Mouse (Mus musculus): ENCODE data around the gene Cela2a.

Gene Cela2a

DNA sequence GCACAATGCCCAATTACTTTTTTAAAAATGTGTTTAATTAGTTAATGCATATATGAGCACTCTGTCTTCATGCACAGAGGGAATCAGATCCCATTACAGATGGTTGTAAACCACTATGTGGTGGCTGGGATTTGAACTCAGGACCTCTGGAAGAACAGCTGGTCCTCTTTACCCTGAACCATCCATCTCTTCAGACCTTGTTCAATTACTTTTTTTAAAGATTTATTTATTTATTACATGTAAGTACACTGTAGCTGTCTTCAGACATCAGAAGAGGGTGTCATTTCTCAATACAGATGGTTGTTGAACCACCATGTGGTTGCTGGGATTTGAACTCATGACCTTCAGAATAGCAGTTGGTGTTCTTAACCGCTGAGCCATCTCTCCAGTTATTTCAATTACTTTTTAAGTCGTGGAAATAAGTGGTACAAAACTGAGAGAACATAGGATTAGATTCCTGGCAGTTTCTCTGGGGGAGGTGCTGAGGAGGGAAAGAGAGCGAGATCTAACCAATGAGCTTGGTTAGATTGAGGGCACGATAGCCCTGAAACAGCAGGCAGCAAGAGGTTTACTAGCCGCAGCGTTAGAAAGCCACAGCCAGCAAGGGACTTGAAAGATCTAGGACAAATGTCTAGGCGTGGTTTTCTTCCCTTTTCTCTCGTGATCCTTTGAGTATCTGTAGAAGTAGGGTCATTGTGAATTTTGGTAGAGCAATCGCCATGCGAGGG, 33.2 kb downstream of the Cela2a start:
- POLR2A ChIA-PET = interaction anchor here (0.6 to 2.5 kb wide), 86 partner anchors 9 to 1369 kb away, joined by 3 to 16 read pairs (median 4); partner anchors contain the start of genes Cela2a (in 2 of the 4), Tmem82 (in 2 of the 4), Ctrc (in 1 of the 4) and Ddi2 (in 1 of the 4)
- CTCF ChIA-PET = interaction anchor here in 3 of 4 experiments (0.6 to 1.6 kb wide), 11 partner anchors 20 to 999 kb away, joined by 3 to 7 read pairs (median 3); no protein-coding TSS in a partner anchor

DNA sequence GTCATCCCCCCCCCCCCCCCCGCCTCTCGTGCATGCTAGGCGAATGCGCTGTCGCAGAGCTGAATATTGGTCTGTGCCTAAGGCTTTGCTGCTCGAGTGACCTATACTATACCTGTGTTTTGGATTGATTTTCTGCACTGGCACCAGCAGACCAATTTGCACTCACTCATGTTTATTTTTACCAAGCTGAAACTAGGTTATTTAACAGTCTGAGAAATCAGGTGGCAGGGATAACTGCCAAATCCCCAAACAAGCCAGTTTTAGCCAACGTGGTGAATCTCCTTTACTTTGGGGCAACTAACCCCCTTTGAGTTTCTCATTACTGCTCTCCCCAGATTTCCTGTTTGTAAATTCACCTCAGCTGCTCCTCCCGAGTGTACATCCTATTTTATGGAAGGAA, 34.0 kb downstream of the Cela2a start:
- POLR2A ChIA-PET = interaction anchor here in 3 of 4 experiments (0.6 to 1.9 kb wide), 11 partner anchors 27 to 771 kb away, joined by 3 to 7 read pairs (median 4); partner anchors contain the start of gene Ddi2 (in 1 of the 3)
- CTCF ChIA-PET = no interaction called here

DNA sequence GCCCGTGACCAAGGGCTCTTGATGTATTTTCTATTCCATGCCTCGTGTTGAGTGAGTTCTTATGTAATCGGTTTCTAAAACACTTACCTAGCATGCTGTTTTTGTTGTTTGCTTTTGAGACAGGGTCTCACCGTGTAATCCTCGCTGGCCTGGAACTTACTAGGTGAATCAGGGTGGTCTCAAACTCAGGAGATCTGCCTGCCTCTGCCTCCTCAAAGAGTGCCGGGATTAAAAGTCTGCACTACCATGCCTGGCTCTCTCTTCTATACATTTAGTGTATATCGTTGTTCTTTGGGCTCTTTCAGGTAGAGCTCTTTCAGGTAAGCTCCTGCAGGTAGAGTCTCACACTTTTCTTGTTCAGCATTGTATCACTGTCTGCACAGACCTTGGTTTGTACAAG, 34.5 kb downstream of the Cela2a start:
- ChIA-PET CTCF (no interaction called here), POLR2A (interaction anchor here in 3 of 4 experiments (0.6 to 1.9 kb wide), 13 partner anchors 28 to 772 kb away, joined by 3 to 7 read pairs (median 4); partner anchors contain the start of gene Ddi2 (in 1 of the 3))

DNA sequence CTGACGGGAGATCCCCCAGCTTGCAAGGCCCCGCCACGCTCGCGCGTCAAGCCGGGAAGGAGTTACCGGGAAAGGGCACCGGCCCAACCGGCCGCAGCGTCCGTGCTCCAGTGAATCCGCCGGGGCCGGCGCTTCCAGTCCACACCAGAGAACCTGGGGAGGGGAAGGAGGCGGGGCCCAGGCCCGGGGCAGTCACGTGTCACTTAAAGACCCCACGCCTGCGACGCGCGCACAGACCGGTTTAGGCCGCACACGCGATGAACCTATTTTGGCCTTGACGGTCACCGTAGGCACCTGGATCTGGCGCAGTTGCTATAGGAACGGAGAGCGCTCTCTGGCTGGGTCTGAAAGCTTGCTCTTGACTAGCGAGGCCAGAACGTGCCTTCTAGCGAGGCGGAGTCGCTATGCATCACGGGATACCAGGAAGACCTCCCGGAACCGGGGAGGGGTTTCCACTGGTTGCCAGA, 35.4 kb downstream of the Cela2a start, which contains the start of gene Dnajc16:
Dnajc16 (minus strand) TSS at position 408 of the 467 bp plus-strand sequence.
- ChIA-PET CTCF (interaction anchor here in 1 of 4 experiments (1.0 kb wide), 1 partner anchor 173 kb away, joined by 4 read pairs; the partner anchor contains the start of gene Tmem82), POLR2A (interaction anchor here in 3 of 4 experiments (0.6 to 1.9 kb wide), 14 partner anchors 11 to 365 kb away, joined by 3 to 7 read pairs (median 3); no protein-coding TSS in a partner anchor)

DNA sequence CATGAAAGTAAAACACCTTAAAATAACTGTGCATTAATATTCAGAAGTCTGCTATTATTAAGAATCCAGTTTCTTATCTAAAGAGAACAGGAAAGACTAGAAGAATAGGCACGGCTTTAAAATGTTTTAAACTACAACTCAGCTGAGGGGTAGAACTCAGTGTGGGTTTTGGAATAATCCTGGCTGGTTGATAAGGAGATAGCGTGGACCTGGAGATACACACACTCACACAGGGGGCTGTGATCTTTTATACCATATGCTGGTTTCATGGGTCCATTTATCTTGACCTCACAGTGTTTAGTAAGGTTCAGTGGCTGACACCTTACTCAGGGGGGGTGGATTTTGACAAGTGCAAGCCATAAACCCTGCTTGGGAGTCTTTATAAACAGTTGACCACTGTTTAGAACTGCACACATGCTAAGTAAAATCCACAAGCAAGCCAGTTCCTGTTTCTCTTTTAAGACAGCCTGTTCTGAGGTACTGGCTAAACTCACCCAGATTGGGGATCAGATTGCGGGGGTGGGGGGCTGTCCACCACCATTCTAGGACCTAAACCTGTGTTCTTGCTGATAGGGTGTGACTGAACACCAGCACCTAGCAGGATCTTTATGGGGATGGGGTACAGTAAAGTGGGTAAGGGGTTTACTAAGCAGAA, 36.3 kb downstream of the Cela2a start:
- ChIA-PET POLR2A (interaction anchor here in 2 of 4 experiments (0.7 to 1.6 kb wide), 7 partner anchors 10 to 364 kb away, joined by 3 to 5 read pairs (median 3); partner anchors contain the start of gene Tmem82 (in 1 of the 2)), CTCF (no interaction called here)

DNA sequence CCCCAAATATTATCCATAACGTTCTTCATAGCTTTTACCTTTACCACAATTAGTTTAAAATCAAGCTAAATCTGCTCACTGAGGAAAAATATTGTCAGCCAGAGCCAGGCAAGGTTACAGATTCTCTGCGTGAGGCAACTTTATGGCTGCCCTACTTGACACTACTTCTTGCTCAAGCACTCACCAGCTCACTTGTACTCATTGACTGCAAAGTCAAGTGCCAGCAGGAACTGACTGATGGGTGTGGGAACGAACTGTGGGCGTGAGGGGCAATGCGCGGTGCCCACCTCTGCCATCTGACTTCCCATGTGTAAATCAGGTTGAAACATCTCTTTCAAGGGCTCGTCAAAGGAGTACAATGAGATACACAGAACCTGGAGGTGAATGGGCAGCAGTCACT, 38.5 kb downstream of the Cela2a start:
- ChIA-PET POLR2A (no interaction called here), CTCF (no interaction called here)

DNA sequence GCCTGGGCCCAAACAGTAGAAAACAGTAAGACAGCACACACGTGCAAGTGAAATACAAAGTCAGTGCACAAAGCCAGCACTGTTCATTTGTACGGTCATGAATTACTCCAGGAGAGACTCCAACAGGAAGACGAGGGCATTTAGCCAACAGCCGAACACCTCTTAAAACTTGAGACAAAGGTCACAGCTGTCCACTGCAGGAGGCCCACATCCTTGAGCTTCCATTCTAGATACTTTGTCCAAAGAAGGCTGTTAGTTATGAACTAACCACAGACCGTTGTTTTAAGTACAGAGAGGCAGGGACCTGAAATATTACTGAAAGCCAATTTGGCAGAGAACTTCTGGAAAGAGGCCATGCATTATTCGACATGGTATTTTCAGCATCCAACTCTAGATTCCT, 38.9 kb downstream of the Cela2a start:
- POLR2A ChIA-PET = interaction anchor here in 2 of 4 experiments (0.6 to 0.8 kb wide), 2 partner anchors 19 to 115 kb away, joined by 3 read pairs; no protein-coding TSS in a partner anchor
- CTCF ChIA-PET = no interaction called here

GRCm38 (mm10) chr4:141786141-141786540, 39.8 kb downstream of the Cela2a start:
- ChIA-PET POLR2A (interaction anchor here in 2 of 4 experiments (0.8 to 1.7 kb wide), 2 partner anchors 13 to 18 kb away, joined by 3 read pairs; no protein-coding TSS in a partner anchor), CTCF (no interaction called here)

- CTCF ChIA-PET = interaction anchor here in 2 of 4 experiments (0.6 to 1.1 kb wide), 4 partner anchors 9 to 35 kb away, joined by 3 to 4 read pairs (median 3); partner anchors contain the start of gene Casp9 (in 1 of the 2)
- POLR2A ChIA-PET = interaction anchor here in 2 of 4 experiments (1.2 to 1.7 kb wide), 5 partner anchors 9 to 286 kb away, joined by 3 to 4 read pairs (median 4); partner anchors contain the start of genes Agmat (in 1 of the 2) and Casp9 (in 1 of the 2)
Observed at GRCm38 (mm10) chr4:141784835-141785234, 41.1 kb downstream of the Cela2a start.

- CTCF ChIA-PET = interaction anchor here in 2 of 4 experiments (0.6 to 1.5 kb wide), 2 partner anchors 218 to 351 kb away, joined by 3 read pairs; no protein-coding TSS in a partner anchor
- POLR2A ChIA-PET = interaction anchor here in 3 of 4 experiments (0.6 to 1.8 kb wide), 6 partner anchors 12 to 146 kb away, joined by 3 to 7 read pairs (median 4); partner anchors contain the start of genes Casp9 (in 2 of the 3) and Ddi2 (in 1 of the 3)
Observed at GRCm38 (mm10) chr4:141781201-141781985, 44.6 kb downstream of the Cela2a start.

GRCm38 (mm10) chr4:141779828-141780227, 46.1 kb downstream of the Cela2a start:
- POLR2A ChIA-PET = interaction anchor here in 2 of 4 experiments (0.6 to 1.6 kb wide), 5 partner anchors 11 to 108 kb away, joined by 3 read pairs; partner anchors contain the start of genes Casp9 (in 2 of the 2) and Dnajc16 (in 1 of the 2)

DNA sequence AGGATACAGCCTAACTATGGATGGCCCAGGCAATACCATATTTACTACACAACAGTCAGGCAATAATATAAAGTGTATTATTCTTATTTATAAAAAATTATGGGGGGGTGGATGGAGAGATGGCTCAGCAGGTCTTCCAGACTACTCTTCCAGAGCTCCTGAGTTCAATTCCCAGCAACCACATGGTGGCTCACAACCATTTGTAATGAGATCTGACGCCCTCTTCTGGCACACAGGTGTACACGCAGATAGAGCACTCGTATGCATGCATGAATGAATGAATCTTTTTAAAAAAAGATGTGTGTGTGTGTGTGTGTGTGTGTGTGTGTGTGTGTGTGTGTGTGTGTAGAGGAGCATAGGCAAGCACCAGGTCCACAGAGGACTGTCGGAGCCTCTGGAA, 52.9 kb downstream of the Cela2a start:
- ChIA-PET POLR2A (interaction anchor here in 2 of 4 experiments (0.6 to 1.1 kb wide), 5 partner anchors 12 to 430 kb away, joined by 3 to 4 read pairs (median 3); partner anchors contain the start of gene Casp9 (in 1 of the 2)), CTCF (interaction anchor here in 3 of 4 experiments (0.6 to 1.5 kb wide), 25 partner anchors 8 to 727 kb away, joined by 3 to 15 read pairs (median 4); partner anchors contain the start of genes Casp9 (in 1 of the 3) and Spata21 (in 1 of the 3))

More at GRCm38 (mm10) chr4:141779828-141780227, 46.1 kb downstream of the Cela2a start:
- CTCF ChIA-PET = no interaction called here

DNA sequence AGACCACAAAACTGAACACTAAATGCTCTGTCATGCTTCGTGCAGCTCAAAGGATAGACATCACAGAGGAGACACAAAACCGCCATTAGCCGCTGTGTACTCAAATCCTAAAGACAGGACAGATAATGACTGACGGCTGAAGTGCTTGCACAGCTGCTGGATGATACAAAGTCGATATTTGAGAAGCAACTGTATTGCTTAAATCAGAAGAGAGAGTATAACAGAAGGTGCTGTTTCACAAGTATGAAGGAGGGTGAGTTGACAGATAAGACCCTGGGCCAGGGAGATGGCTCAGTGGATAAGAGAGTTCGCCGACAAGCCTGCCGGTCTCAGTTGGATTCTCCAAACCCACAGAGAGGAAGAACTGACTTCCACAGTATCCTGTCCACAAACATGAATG, 54.1 kb downstream of the Cela2a start:
- ChIA-PET POLR2A (interaction anchor here in 1 of 4 experiments (1.1 kb wide), 1 partner anchor 22 kb away, joined by 3 read pairs; the partner anchor contains the start of gene Casp9), CTCF (interaction anchor here in 2 of 4 experiments (1.0 to 1.1 kb wide), 2 partner anchors 19 to 303 kb away, joined by 5 read pairs; no protein-coding TSS in a partner anchor)

- ChIA-PET POLR2A (no interaction called here), CTCF (interaction anchor here in 1 of 4 experiments (1.3 kb wide), 1 partner anchor 14 kb away, joined by 3 read pairs; no protein-coding TSS in a partner anchor)
Observed at GRCm38 (mm10) chr4:141769501-141770160, 56.3 kb downstream of the Cela2a start.

GRCm38 (mm10) chr4:141767353-141768036, 58.5 kb downstream of the Cela2a start:
- POLR2A ChIA-PET = interaction anchor here in 2 of 4 experiments (0.9 to 1.2 kb wide), 3 partner anchors 19 to 95 kb away, joined by 3 to 6 read pairs (median 3); no protein-coding TSS in a partner anchor
- CTCF ChIA-PET = interaction anchor here in 2 of 4 experiments (0.6 kb wide), 2 partner anchors 265 to 356 kb away, joined by 3 to 6 read pairs; no protein-coding TSS in a partner anchor
